Mouse (Mus musculus) stomach, postnatal 0 days (tissue): Measurements from ENCODE around the gene Uhrf1. TPM values are rescaled to one million over a fixed set of nuclear protein-coding genes. Genes with fewer than 3 reads are reported as not detected.

Experiments
- ATAC-seq: fragments of 200-750 bp; cut with Nextera tagmentation; 2 replicates; pipeline ENCODE4 v1.8.0; 2017; ENCODE audit not compliant: low FRiP score, low TSS enrichment
- DNase-seq: peaks from one replicate; pipeline ENCODE4 v3.0.0-alpha.2; 2016; ENCODE audit warnings: low spot score
- H3K27ac ChIP-seq: fragments of 300-500 bp; sonication (generic); replicated peaks from 2 replicates; pipeline ENCODE4 v1.5.1; 2014; ENCODE audit warnings: mild to moderate bottlenecking, control low read depth
- H3K27me3 ChIP-seq: fragments of 300-500 bp; sonication (generic); 2 replicates; pipeline ENCODE4 v1.6.1; 2014; ENCODE audit warnings: low read length; ENCODE audit not compliant: control insufficient read depth, insufficient read depth
- H3K36me3 ChIP-seq: fragments of 300-500 bp; sonication (generic); 2 replicates; pipeline ENCODE4 v1.6.1; 2014; ENCODE audit warnings: low read length, mixed read lengths; ENCODE audit not compliant: control insufficient read depth, insufficient read depth
- H3K4me1 ChIP-seq: fragments of 300-500 bp; sonication (generic); replicated peaks from 2 replicates; pipeline ENCODE4 v1.6.1; 2014; ENCODE audit warnings: antibody characterized with exemption; ENCODE audit not compliant: control insufficient read depth, insufficient read depth
- H3K4me2 ChIP-seq: fragments of 300-500 bp; sonication (generic); replicated peaks from 2 replicates; pipeline ENCODE4 v1.6.1; 2014; ENCODE audit warnings: low read depth, mild to moderate bottlenecking, control low read depth, moderate library complexity
- H3K4me3 ChIP-seq: fragments of 300-500 bp; sonication (generic); 2 replicates; pipeline ENCODE4 v1.5.1; 2014; ENCODE audit warnings: low read depth, low read length, control low read depth
- H3K9ac ChIP-seq: fragments of 300-500 bp; sonication (generic); 2 replicates; pipeline ENCODE4 v1.6.1; 2014; ENCODE audit warnings: mild to moderate bottlenecking, low read length, control low read depth, mixed read lengths
- H3K9me3 ChIP-seq: fragments of 300-500 bp; sonication (generic); 2 replicates; pipeline ENCODE4 v1.6.1; 2016; ENCODE audit warnings: low read length; ENCODE audit not compliant: control insufficient read depth
- CTCF ChIP-seq: IDR thresholded peaks from 2 replicates; pipeline ENCODE4 v1.5.1; 2016; ENCODE audit warnings: antibody characterized with exemption, low read depth, mild to moderate bottlenecking, moderate library complexity
- EP300 ChIP-seq: optimal IDR thresholded peaks from 2 replicates; pipeline ENCODE3; 2016; ENCODE audit warnings: antibody characterized with exemption
- WGBS: fragments of 180-500 bp; shearing (Covaris S2); extraction: QIAGEN DNeasy Blood & Tissue Kit; methylation state at CpG from one replicate; pipeline ENCODE4 v1.1.7; 2014; 5-methylcytosine and 5-hydroxymethylcytosine counted together
- polyA plus RNA-seq: library from polyadenylated mRNA; unstranded; fragments of >200 nt; fragmentation: Nextera tagmentation; extraction: Ambion mirVana; gene quantifications from 2 replicates; pipeline ENCODE4 v1.2.1, GENCODE M21; 2015

Uhrf1 gene
- polyA plus RNA-seq, 1 experiment from 2014 or later: 18.4 TPM

- no peak for TF ChIP-seq CTCF
- TF ChIP-seq EP300: peak; percentile 90
- Histone ChIP-seq H3K27ac (peak overlapping the region; percentile 94), H3K4me2 (peak overlapping the region; percentile 75), H3K9ac (peak overlapping the region; percentile 68), H3K27me3 (no peaks in the 10 kb centered on the region), H3K4me3 (peak overlapping the region; percentile 59), H3K36me3 (peaks cover 8% of the 10 kb centered on the region), H3K4me1 (peaks cover 6% of the 10 kb centered on the region; the same call in 1 of the 2 replicates), H3K9me3 (no peaks in the 10 kb centered on the region)
- WGBS: 3% methylated on average over 17 of the region's 17 CpGs
- DNase-seq (peak; percentile 97), ATAC-seq (peak; percentile 88)
Measured at GRCm38 (mm10) chr17:56290388-56291170, 12.5 kb upstream of the Uhrf1 start.

GRCm38 (mm10) chr17:56291171-56291511, 12.0 kb upstream of the Uhrf1 start:
- H3K4me3 ChIP-seq: peak overlapping the region; percentile 21; the same call in 1 of the 2 replicates
- ATAC-seq (peak; percentile 92), DNase-seq (peak; percentile 93)
- H3K4me1 ChIP-seq: peaks cover 6% of the 10 kb centered on the region; the same call in 1 of the 2 replicates
- WGBS: under 1% methylated on average over 16 of the region's 16 CpGs
- no peaks in the 10 kb centered on the region for H3K9me3 ChIP-seq
- TF ChIP-seq CTCF (peak; percentile 95), EP300 (peak; percentile 70)
- H3K4me2 ChIP-seq: peak overlapping the region; percentile 75
- no peaks in the 10 kb centered on the region for H3K27me3 ChIP-seq
- peak overlapping the region; percentile 68 for H3K9ac ChIP-seq
- peaks cover 3% of the 10 kb centered on the region; the same call in 1 of the 2 replicates for H3K36me3 ChIP-seq
- peak overlapping the region; percentile 94 for H3K27ac ChIP-seq

DNA sequence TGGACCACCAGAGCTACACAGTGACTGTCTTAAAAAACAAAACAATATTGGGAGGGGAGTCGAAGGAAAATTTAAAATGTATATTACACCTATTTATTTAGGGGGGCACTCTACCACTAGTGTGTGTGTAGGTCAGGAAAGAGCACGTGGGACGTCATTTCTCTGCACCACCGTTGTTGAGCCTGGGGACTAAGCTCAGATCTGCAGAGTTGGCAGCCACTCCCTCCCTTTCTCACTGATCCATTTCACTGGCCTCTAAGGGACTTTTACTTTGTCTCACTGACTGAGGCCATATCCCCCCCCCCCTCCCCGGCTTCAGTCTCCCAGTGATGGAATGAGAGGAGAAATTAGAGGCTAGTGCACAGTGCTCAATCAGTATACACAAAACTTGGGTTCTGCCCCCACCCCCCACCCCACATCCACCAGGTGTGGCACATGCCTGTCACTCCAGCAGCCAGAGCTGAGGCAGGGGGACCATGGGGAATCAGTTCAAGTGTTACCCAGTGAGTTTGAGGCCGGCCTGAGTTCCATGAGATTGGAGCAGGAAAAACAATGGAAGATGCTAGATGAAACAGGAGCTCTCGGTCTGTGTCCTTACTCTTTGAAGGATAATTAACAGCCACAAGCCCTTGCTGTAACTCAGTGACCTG, 11.2 kb upstream of the Uhrf1 start:
- Histone ChIP-seq H3K4me2 (no peak overlapping the region), H3K9me3 (no peaks in the 10 kb centered on the region), H3K9ac (peak overlapping the region; percentile 62; the same call in 1 of the 2 replicates), H3K27me3 (no peaks in the 10 kb centered on the region), H3K4me1 (peaks cover 6% of the 10 kb centered on the region; the same call in 1 of the 2 replicates), H3K36me3 (no peaks in the 10 kb centered on the region), H3K4me3 (no peak overlapping the region), H3K27ac (peak overlapping the region; percentile 94)
- WGBS: 81% methylated on average over 7 of the region's 7 CpGs
- no peak for ATAC-seq
- DNase-seq: no peak
- TF ChIP-seq EP300: no peak
- no peak for TF ChIP-seq CTCF

GRCm38 (mm10) chr17:56292531-56293222, 10.4 kb upstream of the Uhrf1 start, which contains the start of gene Plin3:
Gene Plin3 (minus strand): TSS chr17:56292873.
- TF ChIP-seq EP300 (no peak), CTCF (no peak)
- DNase-seq (no peak), ATAC-seq (no peak)
- H3K27me3 ChIP-seq: no peaks in the 10 kb centered on the region
- no peak within 1 kb of the TSS for H3K4me2 ChIP-seq
- no peaks in the 10 kb centered on the region for H3K36me3 ChIP-seq
- peaks cover 5% of the 10 kb centered on the region; the same call in 1 of the 2 replicates for H3K4me1 ChIP-seq
- H3K27ac ChIP-seq: peak within 1 kb of the TSS; percentile 94
- H3K9me3 ChIP-seq: no peaks in the 10 kb centered on the region
- WGBS: 97% methylated on average over 4 of the region's 4 CpGs
- H3K9ac ChIP-seq: peak within 1 kb of the TSS; percentile 62; the same call in 1 of the 2 replicates
- H3K4me3 ChIP-seq: no peak within 1 kb of the TSS

DNA sequence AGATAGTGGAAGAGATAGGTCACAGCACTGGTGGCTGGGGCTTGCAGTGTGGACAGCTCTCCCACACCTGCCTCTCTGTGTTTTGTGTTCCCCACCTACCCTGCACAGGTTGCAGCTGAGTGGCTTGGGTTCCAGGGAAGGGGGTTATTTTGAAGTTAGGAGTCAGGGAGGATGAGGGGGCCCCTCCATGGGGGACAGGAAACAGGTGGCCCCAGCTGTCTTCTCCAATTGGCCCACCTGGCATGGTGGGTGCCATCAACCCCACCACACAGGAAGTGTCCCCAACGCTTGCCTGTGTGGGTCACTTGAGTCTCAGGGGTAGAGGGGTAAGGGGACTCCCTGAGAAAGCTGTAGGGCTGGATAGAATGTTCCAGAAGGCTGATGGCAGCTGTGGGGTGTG, 9.8 kb upstream of the Uhrf1 start:
- no peaks in the 10 kb centered on the region for H3K9me3 ChIP-seq
- WGBS: 58% methylated on average over 1 of the region's 1 CpGs
- no peak overlapping the region for H3K9ac ChIP-seq
- H3K36me3 ChIP-seq: no peaks in the 10 kb centered on the region
- no peak overlapping the region for H3K4me3 ChIP-seq
- no peak for TF ChIP-seq EP300
- no peak for TF ChIP-seq CTCF
- DNase-seq: no peak
- no peak for ATAC-seq
- H3K4me2 ChIP-seq: no peak overlapping the region
- H3K27me3 ChIP-seq: no peaks in the 10 kb centered on the region
- H3K4me1 ChIP-seq: 0 out of 2 replicates have a peak, but pooled peaks cover 4% of the 10 kb centered on the region
- no peak overlapping the region for H3K27ac ChIP-seq
